Mouse (Mus musculus) lung, postnatal 0 days (tissue): ENCODE results near the gene Rhbdf2. TPM values are rescaled to one million over a fixed set of nuclear protein-coding genes. Genes with fewer than 3 reads are reported as not detected.
"Not testable (repeated sequence)": the region's sequence is repeated elsewhere in the genome, so short reads cannot be mapped to it uniquely, and the experiment has no call there.

ENCODE experiments used
- ATAC-seq: fragments of 200-750 bp; cut with Nextera tagmentation; 2 replicates; pipeline ENCODE4 v1.8.0; 2017; ENCODE audit warnings: moderate library complexity
- DNase-seq: peaks from one replicate; pipeline ENCODE4 v3.0.0-alpha.2; 2016; ENCODE audit warnings: low spot score
- H3K27ac ChIP-seq: fragments of 300-500 bp; sonication (generic); 2 replicates; pipeline ENCODE4 v1.5.1; 2014; ENCODE audit warnings: antibody characterized with exemption, mild to moderate bottlenecking, low read length, mixed read lengths
- H3K27me3 ChIP-seq: fragments of 300-500 bp; sonication (generic); replicated peaks from 2 replicates; pipeline ENCODE4 v1.6.1; 2014; ENCODE audit warnings: low read length, mixed read lengths; ENCODE audit not compliant: insufficient read depth
- H3K36me3 ChIP-seq: fragments of 300-500 bp; sonication (generic); 2 replicates; pipeline ENCODE4 v1.6.1; 2014; ENCODE audit warnings: low read length, mixed read lengths; ENCODE audit not compliant: insufficient read depth
- H3K4me1 ChIP-seq: fragments of 300-500 bp; sonication (generic); 2 replicates; pipeline ENCODE4 v1.6.1; 2014; ENCODE audit warnings: antibody characterized with exemption, low read depth, low read length, mixed read lengths; ENCODE audit not compliant: insufficient read depth
- H3K4me2 ChIP-seq: fragments of 300-500 bp; sonication (generic); replicated peaks from 2 replicates; pipeline ENCODE4 v1.6.1; 2014; ENCODE audit warnings: low read depth, mild to moderate bottlenecking, low read length, moderate library complexity, mixed read lengths
- H3K4me3 ChIP-seq: fragments of 300-500 bp; sonication (generic); 2 replicates; pipeline ENCODE4 v1.5.1; 2014; ENCODE audit warnings: low read depth, low read length
- H3K9ac ChIP-seq: fragments of 300-500 bp; sonication (generic); replicated peaks from 2 replicates; pipeline ENCODE4 v1.6.1; 2014; ENCODE audit warnings: low read depth, mild to moderate bottlenecking
- H3K9me3 ChIP-seq: fragments of 300-500 bp; sonication (generic); 2 replicates; pipeline ENCODE4 v1.6.1; 2016; ENCODE audit warnings: low read length, mixed read lengths
- CTCF ChIP-seq: IDR thresholded peaks from 2 replicates; pipeline ENCODE4 v1.5.1; 2016; ENCODE audit warnings: antibody characterized with exemption, mild to moderate bottlenecking
- EP300 ChIP-seq: IDR thresholded peaks from 2 replicates; pipeline ENCODE4 v1.6.1; 2016; ENCODE audit warnings: antibody characterized with exemption, mild to moderate bottlenecking, control low read depth
- WGBS: fragments of 180-500 bp; shearing (Covaris S2); extraction: QIAGEN DNeasy Blood & Tissue Kit; methylation state at CpG from one replicate; pipeline ENCODE4 v1.1.7; 2014; 5-methylcytosine and 5-hydroxymethylcytosine counted together
- polyA plus RNA-seq: library from polyadenylated mRNA; unstranded; fragments of >200 nt; fragmentation: Nextera tagmentation; extraction: Ambion mirVana; gene quantifications from 2 replicates; pipeline ENCODE4 v1.2.1, GENCODE M21; 2015

The Rhbdf2 gene
- polyA plus RNA-seq, 1 experiment from 2014 or later, result 23.5 TPM

DNA sequence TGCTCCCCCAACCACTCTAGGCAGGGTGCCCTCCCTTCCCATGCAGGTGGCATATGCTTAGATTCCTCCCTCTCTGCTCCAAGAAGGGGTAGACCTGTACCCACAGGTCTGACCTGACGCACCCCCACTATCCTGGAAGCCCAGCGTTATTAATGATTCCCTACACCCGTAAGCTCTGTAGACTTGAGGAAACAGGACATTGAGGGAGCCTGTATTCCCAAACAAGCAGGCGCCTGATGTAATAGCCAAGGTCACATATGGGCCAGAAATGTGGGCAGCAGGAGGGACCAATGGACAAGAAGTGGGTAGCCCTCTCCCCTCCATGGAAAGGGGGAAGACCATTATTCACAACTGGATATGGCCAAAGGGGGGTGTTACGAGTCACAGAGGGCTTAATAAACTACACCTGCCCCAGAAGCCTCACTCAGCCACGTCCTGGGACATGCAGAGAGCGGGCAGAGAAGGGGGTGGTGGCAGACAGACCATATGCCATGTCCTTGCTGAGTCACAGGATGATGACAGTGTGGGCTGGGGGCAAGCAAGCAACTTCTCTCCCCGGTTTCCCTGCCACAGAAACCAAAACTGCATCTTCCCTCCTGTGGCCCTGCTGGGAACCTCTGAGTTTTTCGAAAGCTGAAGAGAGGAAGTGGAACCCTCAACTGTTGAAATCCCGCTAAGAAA lies 10.2 kb downstream of the Rhbdf2 start:
- Histone ChIP-seq H3K27me3 (no peaks in the 10 kb centered on the region), H3K4me3 (no peak overlapping the region), H3K9ac (no peak overlapping the region; the same call in 1 of the 2 replicates), H3K9me3 (no peaks in the 10 kb centered on the region), H3K36me3 (no peaks in the 10 kb centered on the region), H3K4me1 (peaks cover 60% of the 10 kb centered on the region), H3K4me2 (peak overlapping the region; percentile 34), H3K27ac (peak overlapping the region; percentile 92)
- ATAC-seq, result no peak
- TF ChIP-seq EP300 (no peak), CTCF (no peak)
- WGBS, result 57% methylated on average over 10 of the region's 10 CpGs
- DNase-seq, result peak; percentile 54

DNA sequence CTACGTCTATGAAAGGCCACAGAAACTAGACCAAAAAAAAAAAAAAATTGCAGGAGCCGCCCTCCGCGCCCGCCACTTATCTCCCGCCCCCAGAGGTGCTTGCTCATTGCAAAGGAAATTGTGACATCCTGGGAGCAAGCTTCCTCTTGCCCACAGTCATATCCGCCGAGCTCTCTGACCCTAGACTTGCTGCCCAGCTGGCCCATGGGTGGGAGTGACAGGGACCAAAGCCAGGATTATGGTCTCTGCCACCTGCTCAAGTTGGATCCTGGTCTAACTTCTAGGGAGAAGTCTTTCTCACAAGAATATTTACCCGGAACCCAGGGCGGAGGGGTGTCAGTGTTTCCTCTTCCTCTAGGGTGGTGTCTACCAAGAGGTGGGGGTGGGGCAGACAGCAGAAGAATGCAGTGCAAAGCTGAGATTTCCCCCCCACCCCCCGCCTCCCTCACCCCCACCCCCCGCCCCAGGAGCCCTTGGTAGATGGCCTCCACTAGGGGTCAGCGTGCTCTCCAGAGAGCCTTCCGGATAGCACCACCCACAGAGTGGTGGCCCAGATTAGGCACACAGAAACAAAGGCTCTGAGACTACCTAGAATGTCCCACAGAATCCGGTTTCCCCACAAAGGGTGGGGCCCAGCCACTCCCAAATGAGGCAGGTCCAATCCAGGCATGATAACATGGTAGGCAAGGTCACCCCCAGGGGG lies 10.9 kb downstream of the Rhbdf2 start:
- 10% methylated on average over 15 of the region's 15 CpGs for WGBS
- Histone ChIP-seq H3K9ac (no peak overlapping the region), H3K4me3 (no peak overlapping the region), H3K36me3 (no peaks in the 10 kb centered on the region), H3K27me3 (no peaks in the 10 kb centered on the region), H3K9me3 (no peaks in the 10 kb centered on the region), H3K4me1 (peaks cover 58% of the 10 kb centered on the region), H3K4me2 (peak overlapping the region; percentile 34), H3K27ac (peak overlapping the region; percentile 92)
- ATAC-seq (peak; percentile 76), DNase-seq (peak; percentile 93)
- TF ChIP-seq CTCF (peak; percentile 55), EP300 (peak; percentile 87)

DNA sequence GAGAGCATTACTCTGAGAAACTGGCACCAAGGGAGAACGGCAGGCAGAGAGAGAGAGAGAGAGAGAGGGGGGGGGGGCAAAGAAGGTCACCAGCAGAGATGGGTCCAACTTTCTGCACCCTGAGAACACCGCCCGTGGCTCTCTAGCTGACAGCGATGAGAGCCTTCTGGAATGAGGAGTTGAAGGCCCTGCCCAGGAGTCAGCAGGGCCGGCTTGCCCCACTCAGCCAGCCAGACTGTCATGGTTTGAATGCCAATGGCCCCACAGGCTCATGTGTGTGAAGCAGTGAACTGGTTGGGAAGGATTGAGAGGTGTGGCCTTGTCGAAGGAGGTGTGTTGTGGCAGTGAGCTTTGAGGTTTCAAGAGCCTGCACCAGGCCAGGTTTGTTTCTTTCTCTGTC lies 13.6 kb downstream of the Rhbdf2 start:
- 60% methylated on average over 6 of the region's 6 CpGs for WGBS

DNA sequence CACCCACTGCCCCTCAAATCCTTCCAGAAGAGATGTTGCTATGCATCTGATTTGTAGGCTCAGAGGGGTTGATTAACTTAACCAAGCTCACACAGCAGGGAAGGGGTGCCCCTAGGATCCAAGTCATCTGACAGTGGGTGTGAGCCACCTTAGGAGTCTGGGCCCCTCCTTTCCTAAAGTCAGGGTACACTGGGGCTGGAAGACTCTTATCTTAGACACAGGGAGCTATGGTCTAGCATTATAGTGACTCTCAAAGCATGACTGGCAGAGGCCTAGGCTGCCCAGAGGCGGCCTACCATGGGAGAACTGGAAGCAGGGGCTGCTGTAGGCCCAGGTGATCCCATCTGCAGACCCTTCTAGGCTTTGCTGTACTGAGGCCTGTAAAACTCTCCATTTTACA lies 14.3 kb downstream of the Rhbdf2 start:
- Histone ChIP-seq H3K9me3 (no peaks in the 10 kb centered on the region), H3K27ac (no peak overlapping the region), H3K36me3 (peaks cover 5% of the 10 kb centered on the region; the same call in 1 of the 2 replicates), H3K27me3 (no peaks in the 10 kb centered on the region), H3K4me1 (peaks cover 25% of the 10 kb centered on the region), H3K9ac (no peak overlapping the region), H3K4me3 (no peak overlapping the region), H3K4me2 (no peak overlapping the region)
- ATAC-seq, result no peak
- WGBS, result 95% methylated on average over 1 of the region's 1 CpGs
- no peak for DNase-seq
- no peak for TF ChIP-seq EP300
- TF ChIP-seq CTCF, result no peak

More for the DNA sequence above, 13.6 kb downstream of the Rhbdf2 start:
- no peak for ATAC-seq
- TF ChIP-seq EP300 (no peak), CTCF (no peak)
- H3K9me3 ChIP-seq, result no peaks in the 10 kb centered on the region
- peaks cover 32% of the 10 kb centered on the region for H3K4me1 ChIP-seq
- no peak for DNase-seq
- no peak overlapping the region for H3K4me3 ChIP-seq
- H3K4me2 ChIP-seq, result no peak overlapping the region
- no peak overlapping the region for H3K27ac ChIP-seq
- H3K36me3 ChIP-seq, result peaks cover 5% of the 10 kb centered on the region; the same call in 1 of the 2 replicates
- no peaks in the 10 kb centered on the region for H3K27me3 ChIP-seq
- H3K9ac ChIP-seq, result no peak overlapping the region

DNA sequence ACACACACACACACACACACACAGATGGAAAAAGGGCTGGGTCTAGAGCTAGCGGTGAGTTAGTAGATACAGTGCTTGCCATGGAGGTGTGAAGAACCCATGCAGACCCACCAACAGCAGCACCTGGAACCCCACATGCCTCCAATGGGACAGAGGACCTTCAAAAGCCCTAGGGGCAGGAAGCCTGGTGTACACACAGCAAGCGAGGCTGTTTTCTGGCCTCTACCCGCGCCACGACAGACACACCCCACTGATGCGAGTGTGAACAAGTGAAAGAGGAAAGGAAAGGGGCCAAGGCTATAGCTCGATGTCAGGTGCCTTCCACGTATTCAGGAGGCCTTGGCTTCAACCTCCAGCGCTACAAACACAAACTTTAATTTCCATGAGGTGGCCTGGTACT lies 14.9 kb downstream of the Rhbdf2 start:
- DNase-seq (no peak), ATAC-seq (no peak)
- peaks cover 18% of the 10 kb centered on the region; the same call in 1 of the 2 replicates for H3K4me1 ChIP-seq
- H3K4me3 ChIP-seq, result no peak overlapping the region
- no peaks in the 10 kb centered on the region for H3K27me3 ChIP-seq
- TF ChIP-seq CTCF (no peak), EP300 (no peak)
- no peaks in the 10 kb centered on the region for H3K9me3 ChIP-seq
- H3K27ac ChIP-seq, result no peak overlapping the region
- 81% methylated on average over 9 of the region's 9 CpGs for WGBS
- peaks cover 5% of the 10 kb centered on the region for H3K36me3 ChIP-seq
- H3K9ac ChIP-seq, result no peak overlapping the region
- H3K4me2 ChIP-seq, result no peak overlapping the region

DNA sequence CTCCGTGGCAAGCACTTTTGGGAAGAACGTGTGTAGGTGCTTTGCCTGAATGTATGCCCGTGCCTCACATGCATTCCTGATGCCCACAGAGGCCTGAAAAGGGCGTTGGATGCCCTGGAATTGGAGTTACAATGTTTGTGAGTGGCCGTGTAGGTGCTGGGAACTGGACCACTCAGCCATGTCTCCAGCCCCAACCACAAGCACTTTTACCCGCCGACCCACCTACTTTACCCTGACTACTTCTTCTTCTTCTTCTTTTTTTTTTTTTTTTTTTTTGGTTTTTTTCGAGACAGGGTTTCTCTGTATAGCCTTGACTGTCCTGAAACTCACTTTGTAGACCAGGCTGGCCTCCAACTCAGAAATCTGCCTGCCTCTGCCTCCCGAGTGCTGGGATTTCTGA lies 15.7 kb downstream of the Rhbdf2 start:
- H3K27me3 ChIP-seq, H3K4me3 ChIP-seq, H3K27ac ChIP-seq, H3K4me2 ChIP-seq, DNase-seq, ATAC-seq, H3K9me3 ChIP-seq, H3K9ac ChIP-seq, H3K36me3 ChIP-seq: not testable (repeated sequence)
- H3K4me1 ChIP-seq, result peaks cover 11% of the 10 kb centered on the region; the same call in 1 of the 2 replicates
- WGBS, result 85% methylated on average over 9 of the region's 9 CpGs
